Mouse (Mus musculus): ENCODE data around the gene Med15.

GRCm38 (mm10) chr16:17694860-17695259, 37.8 kb downstream of the Med15 start:
- TF ChIP-seq CTCF (IDR thresholded peaks at IDR 0.05; ENCODE audit: extremely low read depth, insufficient read depth, insufficient read length, insufficient replicate concordance) (no peak), POLR2A (IDR thresholded peaks at IDR 0.05; ENCODE audit: low read depth, low read length) (no peak)

Measured in spleen, adult 2 months (tissue).